Mouse (Mus musculus): ENCODE results near the gene Clps. TPM values are rescaled to one million over a fixed set of nuclear protein-coding genes. Genes with fewer than 3 reads are reported as not detected.

Gene Clps
- polyA plus RNA-seq (2017; shearing (Covaris generic)): under 1 TPM in 1 of 2 experiments, not detected in 1; 0.52 TPM

DNA sequence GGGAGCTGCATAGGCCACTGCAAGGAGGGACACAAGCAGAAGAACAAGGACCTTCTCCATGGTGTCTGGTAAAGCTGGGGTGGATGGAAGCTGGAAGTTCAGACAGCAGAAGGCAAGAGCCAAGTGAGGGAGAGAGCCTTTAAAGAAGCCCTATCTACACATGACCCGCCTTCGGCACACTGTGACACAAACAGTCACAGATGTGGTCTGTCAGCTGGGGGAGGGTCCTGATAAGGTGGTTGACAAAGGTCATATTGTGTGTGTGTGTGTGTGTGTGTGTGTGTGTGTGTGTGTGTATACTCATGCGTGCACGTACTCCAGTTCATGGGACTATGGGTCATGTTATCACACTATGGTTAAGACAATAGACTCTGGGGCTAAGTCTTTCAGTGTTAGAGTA, at the start of gene Clps:
Gene Clps, minus strand, starts transcription at position 169 of the 400 bp plus-strand sequence.

DNA sequence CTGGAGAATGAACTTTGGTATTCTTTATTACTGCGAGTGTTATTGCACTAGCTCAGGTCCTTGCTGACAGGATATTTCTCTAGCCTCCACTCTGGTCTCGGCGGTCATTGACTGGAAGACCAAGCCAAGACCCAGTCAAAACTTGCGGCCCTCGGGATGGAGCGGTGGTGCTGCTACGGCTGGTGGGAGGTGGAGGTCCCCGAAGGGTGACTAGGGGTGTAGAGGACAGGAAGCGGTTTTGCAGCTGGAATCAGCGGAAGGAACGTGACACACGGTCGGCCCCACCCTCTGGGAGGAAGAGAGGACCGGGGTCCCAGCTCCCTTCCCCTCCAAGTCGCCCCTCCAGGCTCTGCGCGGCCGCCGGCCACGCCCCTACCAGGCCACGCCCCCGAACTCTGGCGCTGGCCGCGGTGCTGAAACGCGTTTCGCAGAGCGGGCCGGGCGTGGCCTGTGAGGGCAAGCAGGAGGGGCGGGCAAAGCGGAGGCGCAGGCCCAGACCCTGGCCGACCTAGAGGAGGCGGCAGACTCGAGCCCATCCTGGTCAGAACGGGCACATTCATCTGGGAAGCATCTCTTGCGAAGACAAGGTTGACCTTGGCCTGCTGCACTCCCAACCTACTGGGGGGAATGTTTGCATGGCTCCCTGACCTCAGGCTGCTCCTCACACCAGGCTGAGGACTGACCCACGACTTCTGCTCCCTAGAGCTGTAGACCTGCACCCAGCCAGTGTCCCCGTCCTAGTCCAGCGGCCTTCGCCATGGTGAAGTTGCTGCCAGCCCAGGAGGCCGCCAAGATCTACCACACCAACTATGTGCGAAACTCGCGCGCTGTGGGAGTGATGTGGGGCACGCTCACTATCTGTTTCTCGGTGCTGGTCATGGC, 14.9 kb upstream of the Clps start, which contains the start of gene Lhfpl5:
Gene Lhfpl5, plus strand, starts transcription at position 398 of the 882 bp plus-strand sequence.

GRCm38 (mm10) chr17:28549111-28549510, 11.5 kb downstream of the Clps start, which contains the start of gene Clpsl2:
Gene Clpsl2 (plus strand): TSS chr17:28549411.

GRCm38 (mm10) chr17:28530506-28530905, 30.1 kb downstream of the Clps start, which contains the start of gene Armc12:
Gene Armc12 (plus strand): TSS chr17:28530806.

DNA sequence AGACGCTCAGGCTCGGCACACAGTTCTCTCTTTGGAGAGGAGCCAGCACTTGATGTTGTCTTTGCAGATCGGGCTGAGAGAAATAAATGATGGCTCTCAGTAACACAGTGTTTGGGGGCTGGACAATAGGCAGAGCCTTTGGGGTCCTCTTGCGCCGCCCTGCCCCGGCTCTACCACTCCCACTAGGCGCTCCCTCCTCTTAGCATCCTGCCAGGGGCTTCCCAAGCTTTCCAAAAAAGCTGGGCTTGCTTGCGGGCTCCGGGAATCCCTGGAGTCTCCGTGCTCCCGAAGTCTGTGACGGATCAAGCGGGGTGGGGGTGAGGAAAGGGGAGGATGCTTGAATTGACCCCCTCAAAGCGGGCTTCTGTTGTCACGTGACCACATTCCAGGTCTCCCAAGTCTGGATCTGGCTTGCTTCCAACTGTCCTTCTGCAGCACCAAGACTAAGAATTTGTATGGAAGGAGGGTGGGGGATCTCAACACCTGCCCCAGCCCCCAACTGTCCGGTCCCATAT, 43.1 kb downstream of the Clps start, which contains the start of gene Fkbp5:
Gene Fkbp5, minus strand, starts transcription at position 87 of the 515 bp plus-strand sequence.

Other genes with a start within 250 kb of the Clps start
- 10 to 100 TPM; 31.6 to 35.6 TPM for gene Fance, start 247.2 kb downstream of the Clps start, polyA plus RNA-seq (2017; shearing (Covaris generic))
- 100 to 1,000 TPM; 290 to 502 TPM for gene Rpl10a, start 232.3 kb downstream of the Clps start, polyA plus RNA-seq (2017; shearing (Covaris generic))
- under 1 TPM; 0.06 to 0.27 TPM for gene Tead3, start 209.9 kb downstream of the Clps start, polyA plus RNA-seq (2017; shearing (Covaris generic))
- gene Tulp1, start 195.5 kb downstream of the Clps start, polyA plus RNA-seq (2017; shearing (Covaris generic)): under 1 TPM in 1 of 2 experiments, not detected in 1; 0.39 TPM
- gene Fkbp5, start 43.2 kb downstream of the Clps start, polyA plus RNA-seq (2017; shearing (Covaris generic)): 100 to 1,000 TPM in 1 of 2 experiments, 10 to 100 TPM in 1; 79.6 to 102 TPM
- under 1 TPM in 1 of 2 experiments, not detected in 1; 0.66 TPM for gene Armc12, start 30.0 kb downstream of the Clps start, polyA plus RNA-seq (2017; shearing (Covaris generic))
- gene Clpsl2, start 11.4 kb downstream of the Clps start, polyA plus RNA-seq (2017; shearing (Covaris generic)): not detected
- gene Lhfpl5, start 14.9 kb upstream of the Clps start, polyA plus RNA-seq (2017; shearing (Covaris generic)): 1 to 10 TPM in 1 of 2 experiments, under 1 TPM in 1; 0.33 to 1.6 TPM
- gene Srpk1, start 61.9 kb upstream of the Clps start, polyA plus RNA-seq (2017; shearing (Covaris generic)): 100 to 1,000 TPM; 192 to 194 TPM
- under 1 TPM; 0.42 to 0.95 TPM for gene Slc26a8, start 129.5 kb upstream of the Clps start, polyA plus RNA-seq (2017; shearing (Covaris generic))
- gene Mapk14, start 130.6 kb upstream of the Clps start, polyA plus RNA-seq (2017; shearing (Covaris generic)): 10 to 100 TPM; 77.2 to 83.0 TPM
- gene AC170998.1, start 165.3 kb upstream of the Clps start, polyA plus RNA-seq (2017; shearing (Covaris generic)): 1 to 10 TPM; 4.8 to 8.9 TPM
- 1 to 10 TPM in 1 of 2 experiments, not detected in 1; 1.7 TPM for gene Mapk13, start 208.5 kb upstream of the Clps start, polyA plus RNA-seq (2017; shearing (Covaris generic))
- gene Brpf3, start 240.3 kb upstream of the Clps start, polyA plus RNA-seq (2017; shearing (Covaris generic)): 10 to 100 TPM in 1 of 2 experiments, 1 to 10 TPM in 1; 9.6 to 10.1 TPM